Mouse (Mus musculus): Measurements from ENCODE around the gene Csl.

DNA sequence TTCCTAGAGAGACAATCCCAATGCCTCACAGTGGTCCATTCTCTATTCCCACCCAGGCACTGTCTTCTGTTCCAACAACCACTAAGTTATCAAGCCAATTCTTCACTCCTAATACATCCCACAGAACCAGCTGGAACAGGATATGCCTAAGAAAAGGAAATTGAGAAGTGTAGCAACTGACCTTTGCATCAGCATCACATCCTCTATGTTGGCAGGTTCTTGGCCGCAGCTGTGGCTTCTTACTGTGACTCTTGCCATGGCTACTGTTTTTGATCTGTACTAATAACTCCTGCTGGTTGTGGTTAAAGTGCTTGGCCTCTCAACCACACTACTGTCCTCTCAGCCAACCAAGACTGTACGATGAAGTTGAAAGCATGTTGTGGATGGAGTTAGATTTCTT is 30.0 kb upstream of the Csl start:
- TF ChIP-seq POLR2A (IDR thresholded peaks at IDR 0.05; ENCODE audit: borderline replicate concordance, control insufficient read depth, low read depth, low read length) (no peak), CTCF (IDR thresholded peaks at IDR 0.05; ENCODE audit: control insufficient read depth, insufficient read depth, low read length) (no peak)

Data from bone marrow, adult 2 months (tissue).